Comparison of ENCODE assay signal across 15 mouse cellular contexts in genomic region chr1:163934591-163934990, GRCm38 (mm10).
"Had no signal": no experiment of that assay in that cellular context is flagged by ENCODE, and none has a peak within 500 bp of the region (broad histone marks: within the 10 kb centered on the region; RNA-seq: fewer than 3 reads in every experiment).

No protein-coding gene starts in this region.

- H3K27ac ChIP-seq: midbrain, embryonic 13.5 days; midbrain, embryonic 15.5 days; neural tube, embryonic 12.5 days; stomach, embryonic 15.5 days; stomach, postnatal 0 days had no signal

- H3K9me3 ChIP-seq: megakaryocyte, embryonic 14.5 days; midbrain, embryonic 13.5 days; midbrain, embryonic 15.5 days; neural tube, embryonic 12.5 days; stomach, embryonic 15.5 days had no signal

- H3K4me2 ChIP-seq: lung, embryonic 14.5 days; midbrain, embryonic 11.5 days; midbrain, embryonic 13.5 days; midbrain, embryonic 15.5 days; neural tube, embryonic 12.5 days; stomach, embryonic 15.5 days had no signal

- H3K9ac ChIP-seq: lung, embryonic 14.5 days; midbrain, embryonic 13.5 days; midbrain, embryonic 15.5 days; neural tube, embryonic 12.5 days; stomach, embryonic 15.5 days had no signal

- H3K4me3 ChIP-seq: megakaryocyte, embryonic 14.5 days; midbrain, embryonic 13.5 days; midbrain, embryonic 15.5 days; neural tube, embryonic 12.5 days; stomach, embryonic 15.5 days had no signal

- ATAC-seq: midbrain, embryonic 13.5 days; midbrain, embryonic 15.5 days had no signal

- H3K27me3 ChIP-seq: megakaryocyte, embryonic 14.5 days; midbrain, embryonic 13.5 days; midbrain, embryonic 15.5 days; neural tube, embryonic 12.5 days; stomach, embryonic 15.5 days had no signal

- DNase-seq: lung, adult 18-20 months; lung, embryonic 14.5 days; lung, postnatal 10 days; lung, postnatal 4 days; right cerebral cortex, postnatal 14 days; thymus, adult 2 months; thymus, postnatal 14 days; thymus, postnatal 36 days had no signal
